Mouse (Mus musculus): ENCODE data around the gene Rnf150.

GRCm38 (mm10) chr8:83052896-83053295, 189.7 kb downstream of the Rnf150 start:
- TF ChIP-seq POLR2A (IDR thresholded peaks at IDR 0.05; ENCODE audit: low read depth, low read length) (no peak), CTCF (IDR thresholded peaks at IDR 0.05; ENCODE audit: extremely low read depth, insufficient read depth, insufficient read length, insufficient replicate concordance) (no peak)

All from spleen, adult 2 months (tissue).